Mouse (Mus musculus) layer of hippocampus, adult 8-10 months (tissue): ENCODE measurements around the gene Flot2. TPM values are rescaled to one million over a fixed set of nuclear protein-coding genes. Genes with fewer than 3 reads are reported as not detected.

Experiments used
- DNase-seq, 2 experiments: peaks; one replicate each; pipeline ENCODE4 v3.0.0; 2022; ENCODE audit warnings: low spot score in 2 of 2
- total RNA-seq, 4 experiments: library from RNA; stranded (reverse); gene quantifications; 2 replicates each; pipeline ENCODE4 v1.2.4; 2022

Gene Flot2
- total RNA-seq, 4 experiments from 2014 or later = 75.9 to 79.8 (median 76.1) TPM

- peak; percentile 45 to 68 for DNase-seq
Observed at GRCm38 (mm10) chr11:78059833-78060757, 22.4 kb downstream of the Flot2 start.

- DNase-seq = no peak
Observed at GRCm38 (mm10) chr11:78062563-78062962, 24.8 kb downstream of the Flot2 start.

GRCm38 (mm10) chr11:78065906-78066305 is 28.2 kb downstream of the Flot2 start:
- DNase-seq = no peak

- no peak for DNase-seq
Observed at GRCm38 (mm10) chr11:78066641-78067040, 28.9 kb downstream of the Flot2 start.

- no peak for DNase-seq
Observed at GRCm38 (mm10) chr11:78067566-78067965, 29.8 kb downstream of the Flot2 start.

- no peak for DNase-seq
Observed at GRCm38 (mm10) chr11:78069130-78069529, 31.4 kb downstream of the Flot2 start.

- DNase-seq = no peak
Observed at GRCm38 (mm10) chr11:78069646-78070045, 31.9 kb downstream of the Flot2 start.

GRCm38 (mm10) chr11:78071938-78072337 is 34.2 kb downstream of the Flot2 start:
- no peak for DNase-seq

- no peak for DNase-seq
Observed at GRCm38 (mm10) chr11:78072425-78073130, 34.8 kb downstream of the Flot2 start.

- DNase-seq = no peak
Observed at GRCm38 (mm10) chr11:78073577-78074276, 36.0 kb downstream of the Flot2 start.

GRCm38 (mm10) chr11:78074277-78074652 is 36.5 kb downstream of the Flot2 start:
- no peak for DNase-seq

GRCm38 (mm10) chr11:78074666-78075065 is 36.9 kb downstream of the Flot2 start:
- no peak for DNase-seq

- DNase-seq = peak; percentile 71 to 81
Observed at GRCm38 (mm10) chr11:78079961-78080921, 42.5 kb downstream of the Flot2 start, which contains the start of gene Eral1. Gene Eral1 (minus strand): TSS chr11:78080383.

GRCm38 (mm10) chr11:78083595-78083994 is 45.9 kb downstream of the Flot2 start:
- DNase-seq = no peak

GRCm38 (mm10) chr11:78086925-78087479 is 49.3 kb downstream of the Flot2 start:
- no peak for DNase-seq

GRCm38 (mm10) chr11:78087756-78088281 is 50.1 kb downstream of the Flot2 start:
- DNase-seq = no peak

- no peak for DNase-seq
Observed at GRCm38 (mm10) chr11:78094137-78094503, 56.4 kb downstream of the Flot2 start.

- DNase-seq = peak; percentile 88 to 91
Observed at GRCm38 (mm10) chr11:78094504-78095143, 56.9 kb downstream of the Flot2 start, which contains the start of gene Fam222b. Gene Fam222b (plus strand): TSS chr11:78094660.

GRCm38 (mm10) chr11:78095144-78095516 is 57.4 kb downstream of the Flot2 start:
- no peak for DNase-seq
